Mouse (Mus musculus): ENCODE measurements around the gene Uvrag.
A peak's percentile ranks its signal among the peaks of the same experiment; 100 is the strongest.

The Uvrag gene

DNA sequence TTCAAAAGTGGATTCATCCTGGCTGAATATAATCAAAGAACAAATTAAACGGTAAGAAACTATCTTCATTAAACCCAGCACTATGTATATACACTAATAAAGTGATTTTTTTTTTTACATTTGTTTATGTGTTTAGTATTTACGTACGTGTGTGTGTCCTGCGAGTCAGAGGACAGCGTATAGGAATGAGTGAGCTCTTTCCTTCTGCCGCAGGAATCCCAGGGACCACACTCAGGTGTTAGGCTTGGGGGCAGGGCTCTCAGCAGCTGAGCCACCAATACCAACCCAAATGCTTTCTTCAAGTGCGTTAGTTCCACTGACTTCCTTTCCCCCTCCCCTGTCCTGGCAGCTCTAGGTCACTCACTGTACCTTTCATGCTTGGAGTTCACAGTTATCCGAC, 125.0 kb downstream of the Uvrag start:
- DNase-seq: no peak

DNA sequence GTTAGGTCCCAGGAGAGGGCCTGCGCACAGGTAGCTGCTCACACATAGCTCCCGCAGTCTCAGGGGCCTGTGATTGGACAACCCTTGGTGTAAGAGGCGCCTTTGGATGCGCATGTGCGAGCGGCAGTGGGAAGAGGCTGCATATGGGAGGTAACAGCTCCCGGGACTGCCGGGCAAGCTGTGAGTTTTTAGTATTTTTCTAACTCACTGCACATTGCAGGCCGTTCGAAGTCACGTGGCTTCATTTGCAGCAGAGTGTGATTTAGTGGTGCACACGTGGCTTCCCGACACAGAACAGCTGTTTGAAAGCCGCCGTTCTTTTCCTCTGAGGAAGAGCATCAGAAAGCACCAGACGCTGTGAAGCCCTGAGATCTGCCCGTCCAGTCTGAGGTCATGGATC, 125.5 kb downstream of the Uvrag start:
- DNase-seq: peak; percentile 76

DNA sequence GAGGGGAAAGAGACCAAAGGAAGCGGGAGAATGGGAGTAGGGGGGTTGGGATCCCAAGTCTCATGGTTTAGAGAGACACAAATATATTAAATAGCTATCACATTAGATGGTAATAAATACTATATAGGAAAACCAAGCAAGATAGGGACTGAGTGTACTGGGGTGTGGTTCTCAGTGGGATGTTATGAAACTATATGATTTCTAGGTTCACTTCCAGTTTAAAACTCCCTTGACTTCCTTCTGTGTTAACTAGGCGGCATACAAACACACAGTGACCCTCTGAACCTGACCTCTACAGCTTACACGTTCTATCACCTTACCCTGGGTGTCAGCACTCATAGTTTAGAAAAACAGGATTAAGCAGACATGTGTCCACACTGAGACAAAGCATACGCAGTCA, 126.3 kb downstream of the Uvrag start:
- DNase-seq: no peak

GRCm38 (mm10) chr7:99007506-99008354, 133.2 kb downstream of the Uvrag start:
- no peak for DNase-seq

DNA sequence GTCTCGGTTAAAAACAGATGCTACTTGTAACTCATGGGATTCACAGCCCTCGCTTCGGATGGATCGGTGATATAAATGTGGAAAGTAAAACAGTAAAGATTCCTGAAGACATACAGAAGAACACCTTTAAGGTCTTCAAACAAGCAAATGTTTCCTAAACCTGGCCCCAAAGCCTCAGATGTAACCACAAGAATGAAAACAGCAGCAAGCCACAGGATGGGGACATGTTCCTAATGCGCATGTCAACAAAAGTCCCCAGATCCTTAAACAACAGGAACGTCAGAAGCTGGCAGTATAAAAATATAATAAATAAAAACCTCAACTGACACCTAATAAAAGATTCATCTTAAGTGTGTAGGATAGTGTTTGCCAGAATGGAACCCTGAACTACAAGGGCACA, 137.7 kb downstream of the Uvrag start:
- no peak for DNase-seq

DNA sequence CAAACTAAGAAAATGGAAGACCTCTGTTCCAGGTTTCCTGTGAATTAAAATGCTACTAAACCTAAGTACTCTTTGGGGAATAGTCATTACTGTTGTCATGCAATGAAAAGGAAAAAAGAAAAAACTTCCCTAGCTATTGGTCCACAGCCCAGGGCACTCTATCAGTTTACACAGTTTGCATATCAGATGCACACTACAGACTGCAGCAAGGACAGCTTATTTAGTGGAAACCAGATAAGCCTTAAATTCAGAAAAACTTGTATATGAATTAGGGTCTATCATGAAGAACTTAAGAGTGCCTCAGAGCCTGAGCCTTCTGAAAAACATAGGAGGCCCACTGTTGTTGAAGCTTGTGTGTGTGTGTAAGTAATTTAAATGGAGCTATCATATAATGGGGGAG, 142.2 kb downstream of the Uvrag start:
- no peak for DNase-seq

DNA sequence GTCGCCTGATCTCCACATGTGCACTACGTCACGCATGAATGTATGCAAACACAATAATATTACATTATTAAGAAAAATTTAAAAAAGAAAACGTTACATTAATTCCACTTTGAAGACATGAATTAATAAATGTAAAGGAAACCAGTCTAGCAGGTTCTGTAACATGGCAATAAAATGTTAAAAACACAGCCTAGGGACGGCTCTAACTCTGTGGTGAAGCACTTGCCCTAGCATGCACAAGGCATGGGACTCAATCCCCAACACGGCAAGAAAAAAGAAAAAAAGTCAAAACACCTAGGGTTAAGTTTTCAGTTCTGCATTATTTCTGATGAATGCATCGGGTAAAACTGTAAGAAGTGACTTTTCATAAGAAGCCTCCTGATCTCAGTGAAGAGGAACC, 143.2 kb downstream of the Uvrag start:
- no peak for DNase-seq

DNA sequence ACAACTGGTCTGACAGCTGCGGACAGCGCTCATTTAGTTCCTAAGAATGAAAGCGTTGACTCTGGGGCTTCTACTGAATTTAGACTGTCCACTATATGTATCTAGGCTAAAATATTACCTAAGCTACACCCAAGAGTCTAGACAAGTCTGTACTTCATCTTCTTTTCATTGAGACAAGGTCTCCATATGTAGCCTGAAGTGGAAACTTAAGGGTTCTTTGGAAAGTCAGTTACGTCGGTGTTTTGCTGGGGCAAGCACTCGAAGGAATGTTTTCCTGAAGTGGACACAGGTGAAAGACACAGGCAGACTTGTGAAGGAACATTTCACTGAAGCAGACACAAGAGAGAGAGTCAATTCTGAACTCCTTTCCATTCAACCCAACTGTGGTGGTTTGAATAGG, 144.2 kb downstream of the Uvrag start:
- DNase-seq: no peak

DNA sequence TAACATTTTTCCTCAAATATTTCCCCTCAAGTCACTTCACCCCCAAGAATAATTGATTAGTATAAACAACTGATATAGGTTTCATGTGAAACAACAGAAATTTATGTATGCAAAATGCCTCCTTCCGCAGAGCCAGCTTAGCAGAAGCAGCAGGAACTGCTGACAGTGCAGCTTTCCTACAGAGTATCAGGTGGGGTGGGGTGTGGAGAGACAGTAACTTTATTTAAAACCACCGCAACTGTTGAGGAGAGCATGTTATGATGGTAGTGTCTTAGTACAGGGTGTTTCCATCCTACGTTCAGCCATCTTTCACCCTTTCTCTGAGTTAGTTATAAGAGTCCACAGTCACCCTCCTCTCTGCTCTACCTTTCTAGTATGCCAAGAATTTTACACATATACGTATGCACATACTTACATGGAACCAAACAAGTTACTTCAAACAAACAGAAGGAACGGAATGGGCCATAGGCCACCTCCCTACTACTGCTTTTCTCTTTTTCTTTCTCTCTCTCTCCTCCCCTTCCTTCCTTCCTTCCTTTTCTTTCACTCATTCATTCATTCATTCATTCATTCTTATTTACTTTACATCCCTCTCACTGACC, 145.7 kb downstream of the Uvrag start:
- no peak for DNase-seq

- DNase-seq: no peak
These were observed 146.8 kb downstream of the Uvrag start for GRCm38 (mm10) chr7:98994137-98994536.

DNA sequence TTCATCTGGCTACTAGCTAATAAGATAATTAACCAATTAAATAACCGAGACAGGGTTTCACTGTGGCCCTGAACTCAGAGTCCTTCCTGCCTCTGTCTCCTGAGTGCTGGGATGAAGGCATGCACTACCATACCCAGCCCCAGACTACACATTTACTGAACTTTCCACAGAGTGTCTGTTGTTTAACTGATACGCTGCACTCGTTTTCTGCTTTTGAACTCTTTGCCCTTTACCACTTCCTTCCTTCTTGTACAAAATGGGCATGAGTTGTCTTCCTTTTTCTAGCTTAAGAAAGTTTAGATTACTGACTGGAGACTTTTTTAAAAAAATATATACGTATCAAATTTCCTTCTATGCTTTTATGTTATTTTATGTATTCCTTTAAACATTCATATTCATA, 147.5 kb downstream of the Uvrag start:
- DNase-seq: no peak

- DNase-seq: no peak
These were observed 149.7 kb downstream of the Uvrag start for GRCm38 (mm10) chr7:98991204-98991761.

DNA sequence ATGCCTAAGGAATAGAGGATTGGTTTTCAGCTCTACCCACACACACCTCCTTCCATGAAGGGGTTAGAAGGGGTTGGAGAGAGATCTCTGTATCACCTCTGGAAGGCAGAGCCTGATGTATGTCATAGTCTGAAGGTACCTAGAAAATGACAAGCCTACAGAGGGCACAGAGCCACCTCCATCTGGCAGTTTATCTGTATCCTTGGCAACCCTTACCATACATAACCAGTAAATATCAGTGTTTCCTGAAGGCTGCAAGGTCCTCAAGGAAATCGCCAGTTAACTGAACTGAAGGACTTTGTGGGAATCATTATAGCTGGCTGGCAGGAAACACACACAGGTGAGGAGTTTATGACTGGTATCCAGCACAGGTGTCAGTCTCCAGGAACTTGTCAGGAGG, 150.4 kb downstream of the Uvrag start:
- DNase-seq: no peak

GRCm38 (mm10) chr7:98986962-98987441, 153.9 kb downstream of the Uvrag start:
- no peak for DNase-seq

DNA sequence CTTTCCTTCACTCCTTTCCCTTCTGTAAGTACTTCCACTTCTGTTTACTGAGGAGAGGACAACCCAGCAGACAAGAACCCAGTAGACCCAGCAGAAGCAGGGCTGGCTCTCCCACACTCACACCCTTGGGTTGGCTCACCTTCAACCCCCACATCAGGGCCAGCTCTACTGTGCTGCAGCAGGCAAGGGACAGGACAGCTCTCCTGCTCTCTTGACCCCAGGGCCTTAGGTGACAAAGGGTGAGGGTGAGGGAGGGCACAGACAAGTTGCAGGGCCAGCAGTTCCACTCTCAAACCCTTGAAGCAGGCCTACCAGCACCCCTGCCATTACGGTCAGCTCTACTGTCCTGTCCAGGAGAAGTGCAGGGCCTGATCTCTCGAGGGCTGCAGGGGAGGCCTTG, 155.0 kb downstream of the Uvrag start:
- DNase-seq: no peak

DNA sequence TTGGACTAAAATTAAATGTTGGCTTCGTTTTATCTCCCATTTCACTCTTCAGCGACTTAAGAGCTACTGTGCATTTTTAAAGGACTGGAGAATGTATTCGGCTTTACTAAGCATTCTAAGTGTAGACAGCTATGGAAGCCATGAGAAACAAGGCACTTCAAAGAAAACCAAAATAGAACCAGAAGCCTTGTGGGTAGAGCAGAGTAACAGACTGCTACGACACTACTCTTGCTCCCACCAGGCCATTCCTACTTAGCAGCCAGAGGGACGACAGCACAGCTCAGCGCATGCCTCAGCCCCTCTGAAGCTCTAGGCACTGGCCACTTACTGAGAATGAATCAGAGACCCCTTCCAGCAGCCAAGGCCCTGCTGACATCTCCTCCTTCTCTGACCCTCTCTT, 155.5 kb downstream of the Uvrag start:
- DNase-seq: no peak

DNA sequence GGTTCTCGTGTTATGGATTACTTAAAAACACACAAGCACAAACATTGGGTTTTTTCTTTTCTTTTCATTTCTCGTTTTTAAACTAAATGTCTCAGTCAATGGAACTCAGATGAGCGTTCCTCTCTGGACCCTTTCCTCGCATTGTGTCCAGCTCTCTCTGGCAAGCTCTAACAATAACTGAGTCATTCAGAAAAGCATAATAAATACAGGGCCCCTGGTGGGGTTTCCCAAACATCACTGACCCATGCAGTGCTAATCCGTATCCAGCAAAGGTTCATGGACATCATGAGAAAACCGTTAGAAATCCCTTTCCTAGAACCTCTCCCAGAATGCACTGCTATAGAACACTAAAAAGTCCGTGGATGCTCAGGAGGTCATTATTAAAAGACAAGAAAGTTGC, 156.6 kb downstream of the Uvrag start:
- no peak for DNase-seq

DNA sequence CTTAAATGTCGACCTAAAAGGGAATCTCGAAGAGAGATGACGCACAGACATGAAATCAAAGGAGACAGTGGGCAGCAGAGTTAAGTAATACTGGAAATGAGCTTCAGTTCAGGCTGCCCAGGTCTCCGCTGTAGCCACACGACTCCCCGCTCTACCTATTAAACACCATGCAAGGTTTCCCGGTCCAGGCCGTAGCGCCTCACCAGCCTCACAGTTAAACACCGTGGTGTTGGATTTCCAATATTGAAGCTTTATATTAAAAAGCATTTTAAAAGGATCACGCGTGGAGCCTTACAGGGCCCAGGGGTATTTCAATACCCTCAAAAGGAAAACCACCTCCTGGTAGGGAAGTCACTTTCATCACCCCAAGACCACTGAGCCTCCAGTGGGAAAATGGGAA, 157.9 kb downstream of the Uvrag start:
- DNase-seq: no peak

- DNase-seq: no peak
These were observed 159.5 kb downstream of the Uvrag start for GRCm38 (mm10) chr7:98981423-98981822.

GRCm38 (mm10) chr7:98976839-98977457, 164.0 kb downstream of the Uvrag start:
- DNase-seq: no peak

DNA sequence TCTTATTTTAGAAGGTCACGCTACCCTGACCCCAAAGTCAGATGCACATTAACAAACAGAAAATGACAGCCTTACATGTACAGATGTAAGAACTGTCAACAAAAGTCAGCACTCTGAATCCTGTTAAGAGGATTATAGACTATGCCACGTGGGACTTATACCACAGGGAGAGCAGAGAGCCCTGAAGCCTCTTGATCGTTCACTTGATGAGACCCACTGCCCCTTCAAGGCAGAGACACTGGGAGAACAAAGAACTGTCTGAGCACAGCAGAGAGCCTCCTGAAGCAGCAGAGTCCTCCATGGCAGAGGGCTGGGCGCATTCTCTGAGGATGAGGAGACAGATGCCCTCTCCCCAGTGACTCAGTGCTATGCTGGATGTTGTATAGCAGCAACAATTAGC, 166.4 kb downstream of the Uvrag start:
- DNase-seq: no peak

GRCm38 (mm10) chr7:98970721-98971120, 170.2 kb downstream of the Uvrag start:
- DNase-seq: no peak

DNA sequence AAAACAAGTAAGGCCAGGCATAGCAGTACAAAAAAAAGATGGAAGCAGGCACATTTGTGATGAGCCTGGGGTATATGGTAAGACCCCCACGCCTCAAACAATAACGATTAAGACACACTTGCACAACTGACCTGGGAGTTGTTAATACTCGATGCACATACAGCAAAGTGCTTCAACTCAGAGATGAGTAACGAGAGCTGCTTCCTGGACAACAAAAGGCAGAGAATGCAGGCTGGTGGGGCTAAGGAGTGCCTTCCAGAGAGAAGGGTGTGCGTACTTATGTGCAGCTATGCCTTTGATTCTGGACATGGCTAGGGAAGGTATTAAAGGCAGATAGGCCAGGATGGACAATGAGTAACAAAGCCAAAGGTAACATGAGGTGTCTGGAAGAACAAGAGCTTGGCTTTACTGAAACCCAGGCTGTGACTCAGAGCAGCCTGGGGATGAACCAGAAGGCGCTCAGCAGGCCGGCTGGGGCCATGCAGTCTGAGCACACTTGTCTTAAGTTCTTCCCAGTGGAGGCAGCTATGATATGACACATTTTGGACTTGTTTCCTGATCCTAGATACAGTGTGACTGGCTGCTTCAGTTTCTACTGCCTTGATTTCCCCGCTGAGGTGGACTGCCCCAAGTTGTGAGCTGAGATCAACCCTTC, 172.1 kb downstream of the Uvrag start:
- no peak for DNase-seq
